Mouse (Mus musculus) liver, postnatal 0 days (tissue): Measurements from ENCODE around the gene Sprr3. TPM values are rescaled to one million over a fixed set of nuclear protein-coding genes. Genes with fewer than 3 reads are reported as not detected.

ENCODE experiments used
- ATAC-seq: fragments of 200-750 bp; cut with Nextera tagmentation; 2 replicates; pipeline ENCODE4 v1.8.0; 2017; ENCODE audit warnings: mild to moderate bottlenecking, moderate library complexity
- DNase-seq: peaks from one replicate; pipeline ENCODE4 v3.0.0-alpha.2; 2016
- H3K27ac ChIP-seq: fragments of 300-500 bp; sonication (generic); 2 replicates; pipeline ENCODE4 v1.5.1; 2014; ENCODE audit warnings: antibody characterized with exemption, moderate library complexity, mild to moderate bottlenecking, low read depth
- H3K27me3 ChIP-seq: fragments of 300-500 bp; sonication (generic); 2 replicates; pipeline ENCODE4 v1.6.1; 2014; ENCODE audit warnings: low read length, control low read depth, mixed read lengths; ENCODE audit not compliant: insufficient read depth
- H3K36me3 ChIP-seq: fragments of 300-500 bp; sonication (generic); replicated peaks from 2 replicates; pipeline ENCODE4 v1.6.1; 2014; ENCODE audit warnings: mild to moderate bottlenecking, control low read depth, low read length, moderate library complexity, mixed read lengths; ENCODE audit not compliant: insufficient read depth
- H3K4me1 ChIP-seq: fragments of 300-500 bp; sonication (generic); 2 replicates; pipeline ENCODE4 v1.6.1; 2014; ENCODE audit warnings: antibody characterized with exemption, mild to moderate bottlenecking, control low read depth; ENCODE audit not compliant: insufficient read depth
- H3K4me2 ChIP-seq: fragments of 300-500 bp; sonication (generic); 2 replicates; pipeline ENCODE4 v1.6.1; 2014; ENCODE audit warnings: low read depth, mild to moderate bottlenecking, low read length, moderate library complexity, mixed read lengths
- H3K4me3 ChIP-seq: fragments of 300-500 bp; sonication (generic); 2 replicates; pipeline ENCODE4 v1.5.1; 2014; ENCODE audit warnings: low read depth, low read length
- H3K9ac ChIP-seq: fragments of 300-500 bp; sonication (generic); replicated peaks from 2 replicates; pipeline ENCODE4 v1.6.1; 2014; ENCODE audit warnings: mild to moderate bottlenecking, moderate library complexity
- H3K9me3 ChIP-seq: fragments of 300-500 bp; sonication (generic); 2 replicates; pipeline ENCODE4 v1.6.1; 2016; ENCODE audit warnings: mild to moderate bottlenecking, control low read depth, low read length, mixed read lengths
- CTCF ChIP-seq: sonication (generic); IDR thresholded peaks from 2 replicates; pipeline ENCODE4 v1.5.1; 2016; ENCODE audit warnings: antibody characterized with exemption, low read depth
- EP300 ChIP-seq: IDR thresholded peaks from 2 replicates; pipeline ENCODE4 v1.6.1; 2016; ENCODE audit warnings: antibody characterized with exemption, low read depth, mild to moderate bottlenecking
- WGBS: fragments of 180-500 bp; shearing (Covaris S2); extraction: QIAGEN DNeasy Blood & Tissue Kit; methylation state at CpG from one replicate; pipeline ENCODE4 v1.1.7; 2014; ENCODE audit not compliant: insufficient replicate concordance; 5-methylcytosine and 5-hydroxymethylcytosine counted together
- polyA plus RNA-seq: library from polyadenylated mRNA; unstranded; fragments of >200 nt; fragmentation: Nextera tagmentation; extraction: Ambion mirVana; gene quantifications from 2 replicates; pipeline ENCODE4 v1.2.1, GENCODE M21; 2015

Gene Sprr3
- polyA plus RNA-seq, 1 experiment from 2014 or later = not detected

GRCm38 (mm10) chr3:92432282-92432681 lies 26.2 kb downstream of the Sprr3 start, which contains the start of gene Sprr2k:
TSS of gene Sprr2k (plus strand) at chr3:92432582.
- WGBS = 88% methylated on average over 2 of the region's 2 CpGs
- Histone ChIP-seq H3K4me2 (no peak within 1 kb of the TSS), H3K27ac (no peak within 1 kb of the TSS), H3K4me1 (no peaks in the 10 kb centered on the region), H3K4me3 (no peak within 1 kb of the TSS), H3K9ac (no peak within 1 kb of the TSS), H3K27me3 (no peaks in the 10 kb centered on the region), H3K36me3 (no peaks in the 10 kb centered on the region), H3K9me3 (peaks cover 3% of the 10 kb centered on the region; the same call in 1 of the 2 replicates)
- TF ChIP-seq CTCF (no peak), EP300 (no peak)
- ATAC-seq (no peak), DNase-seq (no peak)

GRCm38 (mm10) chr3:92429323-92429722 lies 29.2 kb downstream of the Sprr3 start, which contains the start of gene Gm9774:
TSS of gene Gm9774 (minus strand) at chr3:92429423.
- H3K4me3 ChIP-seq = no peak within 1 kb of the TSS
- H3K9me3 ChIP-seq = peaks cover 3% of the 10 kb centered on the region; the same call in 1 of the 2 replicates
- WGBS = 82% methylated on average over 6 of the region's 6 CpGs
- no peak within 1 kb of the TSS for H3K4me2 ChIP-seq
- H3K36me3 ChIP-seq = no peaks in the 10 kb centered on the region
- no peak within 1 kb of the TSS for H3K27ac ChIP-seq
- no peak for TF ChIP-seq EP300
- DNase-seq (no peak), ATAC-seq (no peak)
- H3K4me1 ChIP-seq = no peaks in the 10 kb centered on the region
- H3K9ac ChIP-seq = no peak within 1 kb of the TSS
- no peaks in the 10 kb centered on the region for H3K27me3 ChIP-seq

GRCm38 (mm10) chr3:92417782-92418181 lies 40.7 kb downstream of the Sprr3 start, which contains the start of gene Sprr2j-ps:
TSS of gene Sprr2j-ps (plus strand) at chr3:92418082.
- Histone ChIP-seq H3K27me3 (no peaks in the 10 kb centered on the region), H3K9me3 (no peaks in the 10 kb centered on the region), H3K4me2 (no peak within 1 kb of the TSS), H3K4me1 (no peaks in the 10 kb centered on the region), H3K36me3 (no peaks in the 10 kb centered on the region), H3K4me3 (no peak within 1 kb of the TSS), H3K27ac (no peak within 1 kb of the TSS), H3K9ac (no peak within 1 kb of the TSS)
- DNase-seq = no peak
- WGBS = 80% methylated on average over 2 of the region's 2 CpGs
- ATAC-seq = no peak
- TF ChIP-seq EP300 (no peak), CTCF (no peak)

- WGBS = 76% methylated on average over 2 of the region's 2 CpGs
- H3K4me3 ChIP-seq = no peak within 1 kb of the TSS
- ATAC-seq = no peak
- H3K9me3 ChIP-seq = no peaks in the 10 kb centered on the region
- H3K27ac ChIP-seq = no peak within 1 kb of the TSS
- TF ChIP-seq CTCF = no peak
- no peak for TF ChIP-seq EP300
- H3K27me3 ChIP-seq = no peaks in the 10 kb centered on the region
- no peaks in the 10 kb centered on the region for H3K4me1 ChIP-seq
- no peak for DNase-seq
- H3K9ac ChIP-seq = no peak within 1 kb of the TSS
- H3K36me3 ChIP-seq = no peaks in the 10 kb centered on the region
- H3K4me2 ChIP-seq = no peak within 1 kb of the TSS
These were observed 50.8 kb downstream of the Sprr3 start, which contains the start of gene Sprr2i for GRCm38 (mm10) chr3:92407691-92408090. TSS of gene Sprr2i (plus strand) at chr3:92407991.

Other genes with a start within 250 kb of the Sprr3 start
- gene Sprr2a1, start 242.9 kb downstream of the Sprr3 start, polyA plus RNA-seq = not detected in 2 replicates
- 0.21 TPM in 1 of 2 replicates, not detected in the other for gene Sprr2a2, start 242.8 kb downstream of the Sprr3 start, polyA plus RNA-seq
- not detected in 2 replicates for gene Sprr2a3, start 173.3 kb downstream of the Sprr3 start, polyA plus RNA-seq
- not detected in 2 replicates for gene Sprr2b, start 142.1 kb downstream of the Sprr3 start, polyA plus RNA-seq
- not detected in 2 replicates for gene Sprr2d, start 119.6 kb downstream of the Sprr3 start, polyA plus RNA-seq
- gene Sprr2e, start 106.6 kb downstream of the Sprr3 start, polyA plus RNA-seq = not detected in 2 replicates
- gene Sprr2f, start 93.5 kb downstream of the Sprr3 start, polyA plus RNA-seq = not detected in 2 replicates
- gene Sprr2h, start 73.0 kb downstream of the Sprr3 start, polyA plus RNA-seq = not detected in 2 replicates
- not detected in 2 replicates for gene Sprr2i, start 50.7 kb downstream of the Sprr3 start, polyA plus RNA-seq
- not detected in 2 replicates for gene Sprr2j-ps, start 40.6 kb downstream of the Sprr3 start, polyA plus RNA-seq
- 4.1 and 4.5 TPM in 2 replicates for gene Gm9774, start 29.3 kb downstream of the Sprr3 start, polyA plus RNA-seq
- 0.18 TPM in 1 of 2 replicates, not detected in the other for gene Sprr2k, start 26.1 kb downstream of the Sprr3 start, polyA plus RNA-seq
- gene Sprr1b, start 19.9 kb downstream of the Sprr3 start, polyA plus RNA-seq = not detected in 2 replicates
- 0.14 TPM in 1 of 2 replicates, not detected in the other for gene Sprr1a, start 27.2 kb upstream of the Sprr3 start, polyA plus RNA-seq
- gene Sprr4, start 41.8 kb upstream of the Sprr3 start, polyA plus RNA-seq = not detected in 2 replicates
- not detected in 2 replicates for gene 2310046K23Rik, start 75.8 kb upstream of the Sprr3 start, polyA plus RNA-seq
- not detected in 2 replicates for gene Ivl, start 115.0 kb upstream of the Sprr3 start, polyA plus RNA-seq
- 5.1 and 6.3 TPM in 2 replicates for gene Smcp, start 130.3 kb upstream of the Sprr3 start, polyA plus RNA-seq
- not detected in 2 replicates for gene 2210017I01Rik, start 148.8 kb upstream of the Sprr3 start, polyA plus RNA-seq
- not detected in 2 replicates for gene Lce6a, start 162.9 kb upstream of the Sprr3 start, polyA plus RNA-seq
- gene Lce1a1, start 189.6 kb upstream of the Sprr3 start, polyA plus RNA-seq = not detected in 2 replicates
- not detected in 2 replicates for gene Lce1b, start 198.2 kb upstream of the Sprr3 start, polyA plus RNA-seq
- gene Lce1a2, start 211.6 kb upstream of the Sprr3 start, polyA plus RNA-seq = not detected in 2 replicates
- gene Lce1c, start 220.5 kb upstream of the Sprr3 start, polyA plus RNA-seq = not detected in 2 replicates
- not detected in 2 replicates for gene Lce1d, start 228.5 kb upstream of the Sprr3 start, polyA plus RNA-seq